Mouse (Mus musculus) lung, postnatal 0 days (tissue): ENCODE data around the gene Thra.

ENCODE experiments used
- CTCF ChIP-seq: IDR thresholded peaks from 2 replicates; pipeline ENCODE4 v1.5.1; 2016; ENCODE audit warnings: antibody characterized with exemption, mild to moderate bottlenecking
- EP300 ChIP-seq: IDR thresholded peaks from 2 replicates; pipeline ENCODE4 v1.6.1; 2016; ENCODE audit warnings: antibody characterized with exemption, mild to moderate bottlenecking, control low read depth

GRCm38 (mm10) chr11:98756711-98757110 is 16.3 kb downstream of the Thra start:
- no peak for TF ChIP-seq CTCF
- TF ChIP-seq EP300 = no peak
